Mouse (Mus musculus) monocyte, adult 2 months (primary cell): ENCODE results near the gene Tjap1.

Source experiments
- DNase-seq, 2 experiments: peaks; one replicate each; pipeline ENCODE4 v3.0.0; 2022; ENCODE audit warnings: low spot score in 2 of 2, low read depth in 1 of 2

Gene Tjap1

DNA sequence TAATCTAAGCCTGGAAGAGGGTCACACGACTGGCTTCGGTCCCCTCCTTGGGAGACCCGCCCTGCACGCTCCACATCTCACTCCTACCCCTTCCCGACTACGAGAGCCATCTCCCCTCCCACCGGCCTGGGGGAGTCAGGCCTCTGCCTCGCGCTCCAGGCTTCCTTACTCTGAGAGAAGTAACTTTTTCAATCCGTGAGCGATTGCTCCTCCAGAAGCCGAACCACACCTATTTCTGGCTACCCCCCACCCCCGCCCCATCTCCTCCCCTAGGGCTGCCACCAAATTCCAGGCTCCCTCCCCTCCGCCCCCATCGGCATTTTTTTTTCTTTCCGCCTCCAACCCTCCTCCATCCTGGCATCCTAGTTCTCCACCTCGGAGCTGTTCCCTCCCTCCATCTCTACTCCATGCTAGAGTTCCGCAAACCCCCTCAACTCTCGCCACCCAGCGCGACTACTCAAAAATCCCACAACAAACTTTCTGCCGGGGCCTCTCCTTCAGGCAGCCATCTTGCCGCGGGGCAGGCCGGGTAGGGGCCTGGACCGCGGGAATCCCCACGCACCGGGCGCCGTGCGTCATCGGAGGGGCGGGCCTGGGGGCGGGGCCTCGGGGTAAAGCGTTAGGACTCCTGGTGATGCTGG lies at the start of gene Tjap1:
Gene Tjap1, minus strand, starts transcription at position 544 of the 641 bp plus-strand sequence.
- DNase-seq, result peak; percentile 22 to 62

DNA sequence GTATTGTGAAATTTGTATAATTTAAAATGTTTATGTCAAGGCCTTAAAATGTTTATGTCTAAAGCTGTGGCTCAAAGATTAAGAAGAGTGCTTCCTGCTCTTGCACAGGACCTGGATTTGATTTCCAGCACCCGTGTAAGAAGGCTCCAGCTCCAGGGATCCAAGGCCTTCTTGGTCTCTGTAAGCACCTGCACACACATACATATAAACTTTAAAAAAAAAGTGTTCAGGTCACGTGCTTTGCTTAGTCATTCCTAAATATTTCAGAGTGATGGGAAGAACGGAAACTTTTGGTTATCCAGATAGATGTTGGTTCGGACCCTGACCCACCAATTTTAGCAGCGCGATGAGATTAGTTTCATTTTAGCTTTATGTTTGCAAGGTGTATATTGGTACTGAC lies 45.9 kb upstream of the Tjap1 start:
- no peak for DNase-seq

DNA sequence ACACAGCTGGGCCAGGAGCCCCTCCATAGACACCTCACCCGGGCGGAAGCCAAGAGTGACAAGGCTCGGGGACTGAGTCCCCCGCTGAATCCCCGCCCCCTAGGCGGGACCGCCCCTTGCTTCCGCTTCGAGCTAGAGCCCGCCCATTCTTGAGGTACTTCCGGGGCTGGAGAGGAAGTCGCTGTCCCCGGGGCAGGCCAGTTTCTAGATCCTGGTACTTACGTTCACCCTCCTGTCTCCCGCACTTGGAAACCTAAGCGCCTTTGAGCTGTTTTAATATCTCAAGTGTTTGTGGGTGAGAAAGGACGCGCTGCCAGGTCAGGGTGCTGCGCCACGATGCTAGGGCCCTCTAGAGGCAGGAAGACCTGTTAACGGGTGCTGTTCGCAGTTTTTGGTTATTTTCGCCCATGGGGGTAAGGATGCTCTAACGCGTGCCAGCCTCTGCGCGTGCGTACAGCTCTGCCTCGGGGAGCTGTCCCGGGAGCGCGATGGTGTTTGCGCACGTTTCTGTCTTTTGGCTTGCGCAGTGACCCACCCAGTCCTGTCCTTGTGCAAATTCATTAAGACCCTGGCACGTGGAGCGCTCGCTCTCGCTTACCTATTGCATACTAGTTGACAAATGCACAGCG lies 45.2 kb upstream of the Tjap1 start, which contains the start of gene Abcc10:
Gene Abcc10, minus strand, starts transcription at position 447 of the 629 bp plus-strand sequence.
- DNase-seq, result peak; percentile 82 to 95

DNA sequence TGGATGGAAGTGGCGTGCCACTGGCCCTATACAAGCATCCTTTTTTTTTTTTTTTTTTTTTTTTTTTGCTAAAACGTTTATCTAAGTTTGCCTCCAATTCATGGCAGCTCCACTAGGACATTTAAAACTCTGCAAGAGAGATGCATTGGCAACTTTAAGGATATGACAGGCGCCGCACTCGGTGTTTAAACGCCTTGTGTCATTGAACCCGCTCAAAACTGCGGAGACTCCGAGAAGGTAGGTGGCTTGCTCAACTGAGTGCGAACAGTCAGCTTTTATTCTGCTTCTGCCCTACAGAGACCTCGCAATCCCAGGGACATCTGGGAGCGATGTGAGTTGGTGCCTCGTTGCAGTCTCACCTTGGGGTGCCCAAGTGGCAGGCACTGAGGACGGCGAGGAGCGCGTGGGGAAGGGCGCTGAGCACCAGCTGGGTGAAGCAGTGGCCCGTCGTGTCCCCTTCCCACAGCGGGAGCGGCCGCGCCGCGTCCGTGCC lies 44.6 kb upstream of the Tjap1 start:
- DNase-seq, result no peak

DNA sequence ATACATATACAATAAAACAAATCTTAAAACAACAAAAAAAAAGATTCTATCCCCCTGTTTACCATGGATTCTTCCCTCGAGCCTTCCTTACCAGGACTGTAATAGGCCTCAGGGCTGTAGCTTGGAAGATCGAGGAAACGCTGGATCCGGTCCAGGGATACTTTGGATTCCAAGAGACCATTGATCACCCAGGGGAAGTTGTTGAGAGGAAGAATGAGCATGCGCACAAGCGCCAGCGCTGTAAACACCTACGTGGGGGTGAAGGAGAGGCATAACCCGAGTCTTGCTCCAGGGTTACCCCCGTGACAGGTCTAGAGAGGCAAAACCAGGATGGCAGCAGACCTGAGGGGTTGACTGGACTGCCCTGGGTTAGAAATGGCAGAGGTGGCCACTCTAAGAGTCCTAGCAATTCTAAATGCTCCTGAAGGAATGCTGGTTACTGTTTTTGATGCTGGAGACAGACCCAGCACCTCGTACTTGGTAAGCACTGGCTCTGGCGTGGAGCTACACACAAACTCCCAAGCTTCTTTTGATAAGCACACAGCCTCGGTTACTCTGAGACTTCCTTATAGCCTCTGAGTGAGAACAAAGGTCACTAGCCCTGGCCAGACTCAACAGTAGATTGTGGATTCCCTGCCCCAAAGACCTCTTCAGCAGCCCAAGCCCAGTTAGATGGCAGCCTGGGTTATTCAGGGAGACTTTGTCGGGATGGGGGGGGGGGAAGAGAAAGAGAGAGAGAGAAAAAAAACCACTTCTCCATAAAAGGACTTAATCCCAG lies 39.4 kb upstream of the Tjap1 start:
- DNase-seq, result no peak

DNA sequence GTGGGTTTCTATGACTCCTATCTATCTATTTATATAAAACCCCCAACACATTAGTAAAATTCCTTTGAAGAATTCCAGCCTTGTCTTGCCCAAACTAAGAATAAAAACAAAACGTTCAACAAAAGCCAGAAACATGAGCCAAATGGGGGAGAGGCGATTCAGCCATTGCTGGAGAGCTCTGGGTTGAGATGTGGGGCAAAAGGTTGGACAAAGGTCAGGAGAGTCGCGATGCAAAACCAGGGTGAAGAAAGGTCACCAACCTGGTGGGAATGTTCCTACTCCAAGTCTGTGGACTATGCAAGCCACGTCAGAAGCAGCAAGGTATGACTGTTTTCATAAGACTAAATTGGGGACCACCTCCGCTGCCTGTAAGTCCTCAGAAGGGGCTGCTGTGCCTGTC lies 37.7 kb upstream of the Tjap1 start:
- no peak for DNase-seq

DNA sequence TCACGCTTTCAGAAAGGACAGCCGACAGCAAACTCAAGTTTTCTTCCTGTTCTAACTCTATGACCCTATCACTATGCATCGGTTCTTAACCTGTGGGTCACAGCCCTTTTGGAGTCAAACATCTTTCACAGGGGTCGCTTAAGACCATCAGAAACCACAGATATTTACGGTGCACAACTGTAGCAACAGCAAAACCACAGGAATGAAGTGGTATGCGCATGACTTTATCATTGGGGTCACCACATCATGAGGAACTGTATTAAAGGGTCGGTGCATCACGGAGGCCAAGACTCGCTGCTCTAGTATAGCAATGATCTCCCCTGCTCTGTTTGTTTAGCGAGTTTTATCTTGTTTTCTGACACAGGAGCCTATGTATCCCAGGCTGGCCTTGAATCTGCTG lies 33.0 kb upstream of the Tjap1 start:
- no peak for DNase-seq

DNA sequence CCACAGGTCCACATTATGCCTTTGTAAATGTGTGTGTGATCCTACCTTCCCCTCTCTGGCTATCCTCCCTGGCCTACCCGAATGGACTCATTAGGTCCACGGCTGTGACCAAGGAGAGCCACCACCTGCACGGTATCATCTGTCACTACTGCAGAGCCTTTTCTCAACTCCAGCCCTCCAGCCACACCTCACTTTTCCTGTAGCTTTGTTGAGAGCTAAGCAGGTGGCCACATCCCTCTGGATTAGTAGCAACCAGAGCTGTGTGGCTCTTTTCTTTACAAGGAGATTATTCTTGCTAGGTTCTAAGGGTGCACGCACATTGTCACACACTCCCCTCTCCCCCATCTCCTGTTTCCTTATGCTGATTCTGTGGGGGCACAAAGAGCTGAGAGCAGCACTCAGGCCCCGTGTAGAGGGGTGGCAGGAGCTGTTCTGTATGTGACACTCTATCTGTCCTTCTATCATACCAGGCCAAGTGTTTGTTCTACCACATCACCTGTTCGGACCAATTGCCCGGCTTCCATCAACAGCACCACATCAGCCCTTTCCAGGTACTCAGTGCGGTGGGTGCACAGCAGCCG lies 30.4 kb upstream of the Tjap1 start:
- no peak for DNase-seq

DNA sequence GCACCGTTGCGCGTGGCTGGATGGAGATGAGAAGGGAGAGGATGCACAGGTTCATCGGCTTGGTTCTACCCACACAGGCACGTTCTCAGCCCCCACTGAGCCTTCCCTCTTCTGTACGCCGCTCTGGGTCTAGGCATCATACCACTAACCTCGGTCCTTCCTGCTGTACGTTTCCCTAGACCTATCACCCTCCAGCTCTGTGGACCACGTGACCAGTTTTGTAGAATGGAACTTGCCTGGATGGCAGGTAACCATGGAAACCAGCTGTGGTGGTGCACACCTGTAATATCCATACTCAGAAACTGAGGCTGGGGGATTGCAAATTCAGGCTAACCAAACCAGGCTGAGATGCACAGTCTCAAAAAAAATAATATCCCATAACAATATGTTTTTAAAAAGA lies 27.7 kb upstream of the Tjap1 start:
- DNase-seq, result no peak

DNA sequence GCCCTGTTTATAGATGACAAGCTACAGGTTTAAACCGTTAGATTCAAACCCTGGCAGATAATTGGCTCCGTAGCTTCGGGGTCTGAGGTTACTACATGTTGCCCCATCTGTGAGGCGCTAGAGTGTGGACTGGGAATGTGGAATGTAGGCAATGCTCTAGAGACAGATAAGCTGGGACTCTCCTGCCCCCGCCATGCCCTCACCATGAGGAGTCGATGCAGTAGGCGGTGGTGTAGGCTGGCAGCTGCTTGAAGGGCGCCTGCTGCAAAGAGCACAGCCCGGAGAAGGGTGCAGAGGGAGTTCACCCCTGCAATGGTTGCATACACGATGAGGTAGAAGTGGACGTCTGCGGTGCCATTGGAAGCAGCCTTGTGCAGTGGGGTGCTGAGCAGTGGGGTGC lies 27.0 kb upstream of the Tjap1 start:
- DNase-seq, result no peak

DNA sequence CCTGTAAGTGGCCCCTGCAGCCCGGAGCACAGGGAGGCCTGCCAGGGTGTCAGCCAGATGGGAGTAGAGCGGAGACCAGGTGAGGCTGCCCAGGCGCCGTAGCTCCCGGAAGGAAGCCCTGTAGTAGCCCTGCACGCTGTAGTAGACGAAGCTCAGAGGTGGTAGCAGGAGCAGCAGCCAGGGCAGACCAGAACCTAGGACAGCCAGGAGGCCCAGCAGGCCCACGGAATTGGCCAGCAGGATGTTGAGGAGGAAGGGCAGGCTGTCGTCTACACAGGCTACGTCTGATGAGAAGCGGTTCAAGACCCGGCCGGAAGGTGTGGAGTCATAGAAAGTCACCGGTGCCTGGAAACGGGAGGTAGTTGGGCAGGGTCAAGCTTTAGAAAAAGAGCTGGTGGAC lies 24.1 kb upstream of the Tjap1 start:
- DNase-seq, result no peak

DNA sequence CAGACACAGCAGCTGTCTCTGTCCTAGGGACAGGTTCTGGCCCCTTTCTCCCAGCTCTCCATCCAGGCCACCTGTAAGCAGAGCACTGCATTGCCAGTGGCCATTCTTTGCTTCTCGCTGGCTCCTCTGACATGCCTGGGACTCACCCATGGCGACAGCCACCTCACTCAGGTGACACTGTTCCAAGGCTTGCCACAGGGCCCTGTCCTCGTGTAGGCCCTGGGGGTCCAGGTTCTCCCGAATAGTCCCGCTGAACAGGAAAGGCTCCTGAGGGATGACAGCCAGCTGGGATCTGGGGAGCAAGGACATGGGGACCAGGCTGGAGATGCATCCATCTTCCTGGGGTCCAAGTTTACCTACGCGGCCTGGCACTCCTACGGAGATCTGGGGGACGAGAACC lies 21.4 kb upstream of the Tjap1 start:
- DNase-seq, result no peak

DNA sequence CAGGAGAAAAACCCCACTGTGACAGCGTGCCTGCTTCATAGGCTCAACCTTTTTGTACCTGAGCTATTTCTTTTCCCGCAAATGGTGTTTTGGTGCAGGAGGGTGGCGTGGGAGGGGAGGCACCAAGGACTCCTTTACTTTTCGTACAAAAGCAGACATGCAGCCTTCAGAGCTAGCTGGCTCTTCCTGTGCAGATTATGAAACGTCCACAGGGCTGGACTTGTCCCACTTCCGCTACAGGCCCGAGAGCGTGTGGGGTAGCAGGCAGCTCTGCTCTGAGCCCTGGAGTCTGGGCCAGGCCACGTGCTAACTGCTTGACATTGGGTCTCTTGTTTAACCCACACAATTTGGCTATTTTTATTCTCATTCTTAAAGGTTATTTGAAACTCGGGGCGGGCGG lies 19.1 kb upstream of the Tjap1 start:
- peak in 1 of 2 experiments; percentile 18 for DNase-seq

DNA sequence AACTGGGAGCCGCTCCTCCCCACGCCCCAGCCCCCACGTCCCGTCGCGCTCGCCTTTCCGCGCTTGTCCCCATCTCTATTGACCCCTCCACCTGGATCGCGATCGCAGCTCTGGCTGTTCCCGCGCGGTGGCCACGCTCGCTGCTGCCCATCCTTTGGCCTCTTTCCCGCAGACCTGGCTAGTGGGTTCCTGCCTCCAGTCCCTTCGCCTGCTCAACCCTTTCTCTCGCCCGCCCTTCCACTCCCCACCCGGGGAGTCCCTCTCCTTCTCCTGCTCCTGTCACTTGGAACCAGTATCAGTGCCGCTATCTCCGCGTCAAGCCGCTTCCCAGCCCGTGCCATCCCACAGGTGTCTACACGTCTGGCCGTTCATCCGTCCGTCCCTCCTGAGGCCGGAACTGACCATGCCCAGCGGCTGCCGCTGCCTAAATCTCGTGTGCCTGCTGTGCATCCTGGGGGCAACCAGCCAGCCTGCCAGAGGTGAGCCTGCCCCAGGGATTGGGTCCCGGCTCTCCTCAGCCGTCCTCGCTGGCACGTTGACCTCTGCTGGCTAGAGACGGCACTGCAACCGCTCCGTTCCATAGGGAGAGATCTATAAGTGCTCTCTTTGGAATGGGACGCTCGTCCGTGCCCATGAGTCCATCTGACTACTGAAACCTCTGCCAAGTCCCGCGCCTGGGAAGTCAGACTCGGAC lies 15.5 kb upstream of the Tjap1 start:
- DNase-seq, result peak; percentile 32 to 61

DNA sequence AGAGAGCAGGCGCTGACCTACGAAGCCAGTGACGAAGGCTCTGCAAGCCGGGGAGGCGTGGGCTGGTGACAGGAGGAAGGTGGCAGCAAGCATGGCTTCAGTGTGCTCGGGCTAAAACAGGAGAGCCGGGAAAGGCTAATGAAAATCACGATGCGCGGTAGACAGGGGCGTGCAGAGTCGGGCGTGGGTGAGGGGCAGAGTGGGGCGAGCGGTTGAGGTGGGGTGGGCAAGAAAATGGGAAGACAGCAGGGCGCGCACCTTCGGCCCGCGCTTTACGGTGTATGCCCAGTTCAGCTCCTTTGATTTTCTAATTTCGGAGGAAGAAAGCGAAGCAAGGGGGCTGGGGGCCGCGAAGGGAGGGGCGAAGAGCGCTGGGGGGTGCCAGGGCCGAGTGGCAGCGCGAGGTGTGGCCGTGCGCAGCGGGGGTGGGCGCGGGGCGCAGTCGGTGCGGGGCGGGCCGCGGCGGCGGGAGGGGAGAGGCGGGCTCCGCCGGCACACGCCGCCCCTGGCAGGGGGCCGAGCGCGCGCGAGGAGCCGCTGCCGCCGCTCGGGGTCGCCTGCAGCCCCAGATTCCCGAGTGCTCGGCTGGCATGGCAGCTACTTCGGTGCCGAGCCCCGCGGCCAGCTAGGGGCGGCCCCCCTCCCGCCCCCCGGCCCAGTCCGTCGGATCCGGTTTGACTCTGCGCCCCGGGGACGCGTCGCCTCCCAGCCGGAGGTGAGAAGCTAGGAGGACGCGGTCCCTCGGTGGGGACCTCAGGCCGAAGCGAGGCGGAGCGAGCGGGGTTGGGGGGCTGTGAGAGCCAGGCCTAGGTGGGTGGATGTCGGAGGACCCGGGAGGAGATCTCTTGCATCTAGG lies 14.8 kb upstream of the Tjap1 start, which contains the start of gene Dlk2:
Gene Dlk2, plus strand, starts transcription at position 58 of the 856 bp plus-strand sequence.
- DNase-seq, result no peak

DNA sequence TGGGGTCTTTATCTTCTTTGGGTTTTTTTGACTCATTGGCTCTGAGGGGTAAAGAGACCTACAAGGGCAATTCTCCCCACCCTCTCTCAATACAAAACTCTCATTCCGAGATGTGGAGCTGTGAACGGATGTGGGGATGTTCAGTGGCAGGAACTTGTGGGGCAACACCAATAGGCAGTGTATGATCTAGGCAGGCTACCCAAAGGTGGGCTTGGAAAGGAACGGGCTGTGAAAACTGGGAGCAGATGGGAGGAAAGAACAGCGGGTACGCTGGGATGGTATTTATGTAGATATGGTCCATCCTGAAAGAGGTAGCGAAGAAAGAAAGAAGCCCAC lies 14.2 kb upstream of the Tjap1 start:
- no peak for DNase-seq

DNA sequence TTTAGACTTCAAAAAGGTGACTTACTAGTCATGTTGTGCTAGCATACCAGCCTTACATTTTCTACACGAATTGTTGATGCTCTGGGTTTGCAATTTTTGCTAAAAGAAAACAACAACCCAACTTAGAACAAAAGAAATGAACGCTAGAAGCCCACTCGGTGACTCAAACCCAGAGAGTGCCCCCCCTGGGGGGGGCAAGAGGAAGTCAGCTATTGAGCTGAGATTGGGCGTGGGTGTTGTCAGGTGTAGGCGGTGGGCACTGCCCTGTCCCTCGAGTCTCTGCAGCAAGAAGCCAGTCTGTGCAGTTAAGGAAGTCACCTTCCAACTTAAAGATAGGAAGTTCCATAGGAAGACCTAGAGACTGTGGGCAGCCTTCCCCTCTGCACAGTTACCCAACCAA lies 13.8 kb upstream of the Tjap1 start:
- DNase-seq, result no peak

DNA sequence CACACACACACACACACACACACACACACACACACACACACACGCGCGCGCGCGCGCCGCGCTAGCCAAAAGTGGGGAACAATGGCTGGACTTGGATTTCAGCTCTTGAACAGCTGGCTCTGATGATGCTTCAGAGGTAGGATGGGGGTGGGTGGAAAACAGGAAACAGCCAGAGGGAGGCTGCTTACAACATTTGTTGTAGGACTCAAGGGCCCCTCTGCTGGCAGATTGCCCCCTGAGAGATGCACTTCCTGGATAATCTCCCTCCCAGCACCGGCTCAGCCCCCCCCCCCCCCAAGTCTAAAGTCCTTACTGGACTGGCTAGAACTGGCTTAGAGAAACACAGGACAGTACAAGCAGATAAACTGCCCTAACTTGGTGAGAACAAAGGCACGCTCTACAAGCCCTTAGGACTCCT lies 4.9 kb upstream of the Tjap1 start:
- no peak for DNase-seq

DNA sequence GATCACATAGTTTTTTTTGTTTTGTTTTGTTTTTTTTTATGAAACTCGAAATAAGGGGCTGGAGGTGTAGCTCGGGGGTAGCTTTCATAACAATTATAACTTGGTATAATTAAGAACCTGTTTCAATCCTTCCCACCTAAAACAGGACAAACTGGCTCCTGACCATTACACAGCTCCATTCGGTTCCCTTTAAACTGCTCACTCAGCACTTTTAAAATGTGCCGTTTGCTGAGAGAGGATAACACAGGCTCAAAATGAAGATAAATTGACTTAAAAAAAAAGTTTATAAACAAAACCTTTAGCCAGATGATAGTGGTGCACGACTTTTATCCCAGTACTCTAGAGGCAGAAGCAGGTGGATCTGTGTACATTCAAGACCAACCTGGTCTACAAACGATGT lies 2.6 kb upstream of the Tjap1 start:
- DNase-seq, result no peak

DNA sequence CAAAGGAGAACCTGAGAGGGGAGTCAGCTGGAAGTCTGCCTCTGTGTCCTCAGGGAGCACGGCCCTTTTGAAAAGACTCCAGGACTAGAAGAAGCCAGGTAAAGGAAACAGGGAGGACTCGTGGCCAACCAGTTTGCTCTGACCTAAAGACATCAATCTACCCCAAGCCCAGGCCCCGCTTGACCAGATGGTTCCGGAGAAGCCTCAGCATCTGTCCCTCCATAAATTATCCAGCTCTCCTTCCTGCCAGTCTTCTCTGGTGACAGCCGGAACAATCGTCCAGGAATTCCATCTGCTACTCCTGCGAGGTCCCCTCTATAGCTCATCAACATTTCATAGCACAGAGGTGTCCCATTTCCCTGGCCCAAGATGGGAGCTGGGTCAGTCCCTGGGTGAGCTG lies 1.8 kb upstream of the Tjap1 start:
- DNase-seq, result no peak
